Mouse (Mus musculus) ES-E14 (cell line): ENCODE data around the gene Uxs1.

Source experiments
- MAFK ChIP-seq: IDR thresholded peaks from 2 replicates; pipeline ENCODE4 v1.6.1; 2014; ENCODE audit warnings: mild to moderate bottlenecking, low read depth, low read length, inconsistent platforms; ENCODE audit not compliant: insufficient read depth
- ZC3H11A ChIP-seq: IDR thresholded peaks from 2 replicates; pipeline ENCODE4 v1.6.1; 2012; ENCODE audit warnings: low read depth, mild to moderate bottlenecking, inconsistent platforms, low read length, borderline replicate concordance
- ZNF384 ChIP-seq: IDR thresholded peaks from 2 replicates; pipeline ENCODE4 v1.6.1; 2012; ENCODE audit warnings: low read depth, low read length, inconsistent platforms

- TF ChIP-seq ZNF384 (no peak), MAFK (no peak), ZC3H11A (no peak)
Measured at GRCm38 (mm10) chr1:43768385-43768990, 59.1 kb downstream of the Uxs1 start.
